Mouse (Mus musculus) forebrain, postnatal 0 days (tissue): ENCODE measurements at regions not wholly inside any gene's neighbourhood (a gene's known extent, or its start where the extent isn't known, plus 50 kb on each side); places are given as distances from the start of the nearest gene placed in this dataset.

Experiments used
- ATAC-seq: fragments of 200-750 bp; cut with Nextera tagmentation; 2 replicates; pipeline ENCODE4 v1.8.0; 2017; ENCODE audit warnings: mild to moderate bottlenecking, moderate library complexity
- DNase-seq: peaks from one replicate; pipeline ENCODE4 v3.0.0-alpha.2; 2015
- H3K27ac ChIP-seq: fragments of 300-500 bp; sonication (generic); 2 replicates; pipeline ENCODE4 v1.5.1; 2014; ENCODE audit warnings: low read depth, mild to moderate bottlenecking, antibody characterized with exemption, low read length, moderate library complexity, mixed read lengths
- H3K27me3 ChIP-seq: fragments of 300-500 bp; sonication (generic); 2 replicates; pipeline ENCODE4 v1.6.1; 2014; ENCODE audit warnings: mild to moderate bottlenecking, low read length, mixed read lengths; ENCODE audit not compliant: insufficient read depth
- H3K36me3 ChIP-seq: fragments of 300-500 bp; sonication (generic); 2 replicates; pipeline ENCODE4 v1.6.1; 2014; ENCODE audit warnings: mild to moderate bottlenecking, moderate library complexity; ENCODE audit not compliant: insufficient read depth
- H3K4me1 ChIP-seq: fragments of 300-500 bp; sonication (generic); 2 replicates; pipeline ENCODE4 v1.6.1; 2014; ENCODE audit warnings: antibody characterized with exemption; ENCODE audit not compliant: insufficient read depth
- H3K4me2 ChIP-seq: fragments of 300-500 bp; sonication (generic); 2 replicates; pipeline ENCODE4 v1.6.1; 2014; ENCODE audit warnings: low read depth, mild to moderate bottlenecking, moderate library complexity
- H3K4me3 ChIP-seq: fragments of 300-500 bp; sonication (generic); 2 replicates; pipeline ENCODE4 v1.5.1; 2014; ENCODE audit warnings: low read depth, low read length, mixed read lengths
- H3K9ac ChIP-seq: fragments of 300-500 bp; sonication (generic); 2 replicates; pipeline ENCODE4 v1.6.1; 2014; ENCODE audit warnings: mild to moderate bottlenecking
- H3K9me3 ChIP-seq: fragments of 300-500 bp; sonication (generic); 2 replicates; pipeline ENCODE4 v1.6.1; 2016; ENCODE audit warnings: low read length
- CTCF ChIP-seq: sonication (generic); IDR thresholded peaks from 2 replicates; pipeline ENCODE4 v1.5.1; 2016; ENCODE audit warnings: antibody characterized with exemption, control low read depth, low read depth
- WGBS: fragments of 180-500 bp; shearing (Covaris S2); extraction: QIAGEN DNeasy Blood & Tissue Kit; methylation state at CpG from one replicate; pipeline ENCODE4 v1.1.7; 2014; 5-methylcytosine and 5-hydroxymethylcytosine counted together

DNA sequence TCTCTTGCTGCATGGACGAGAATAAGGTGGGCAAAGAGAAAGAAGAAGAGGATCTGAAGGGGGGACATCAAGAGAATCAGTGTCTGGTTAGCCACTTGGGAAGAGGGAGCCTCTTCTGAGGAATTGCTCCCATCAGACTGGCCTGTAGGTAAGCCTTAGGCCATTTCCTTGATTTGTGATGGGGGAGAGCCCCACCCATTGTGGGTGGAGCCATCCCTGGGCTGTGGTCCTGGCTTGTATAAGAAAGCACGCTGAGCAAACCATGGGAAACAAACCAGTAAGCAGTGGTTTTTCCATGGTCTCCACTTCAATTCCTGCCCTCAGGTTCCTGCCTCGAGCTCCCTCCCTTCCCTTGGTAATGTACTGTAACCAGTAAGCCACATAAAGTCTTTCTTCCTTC is 57.7 kb upstream of the Sez6l start:
- H3K4me1 ChIP-seq = no peaks in the 10 kb centered on the region
- WGBS = 67% methylated on average over 3 of the region's 3 CpGs

DNA sequence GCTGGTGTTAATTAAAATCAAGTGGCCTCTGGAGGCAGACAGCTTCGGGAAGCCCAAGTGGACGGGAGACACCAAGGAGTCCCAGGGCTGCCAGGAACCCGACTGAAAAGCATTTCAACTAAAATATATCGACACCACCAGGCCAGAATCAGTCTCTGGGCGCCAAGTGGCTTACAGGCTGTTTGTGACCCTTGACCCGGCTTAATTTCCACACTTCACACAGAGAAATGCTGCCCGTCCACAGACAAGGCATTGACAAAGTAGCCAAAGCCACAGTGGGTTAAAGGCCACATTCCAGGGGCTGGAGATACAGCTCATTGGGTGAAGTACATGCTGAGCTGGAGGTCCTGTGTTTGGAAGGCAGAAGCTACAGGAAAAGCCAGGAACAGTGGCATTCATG is 54.8 kb upstream of the Sez6l start:
- 64% methylated on average over 7 of the region's 7 CpGs for WGBS
- no peak for ATAC-seq

More for the DNA sequence above, 57.7 kb upstream of the Sez6l start:
- Histone ChIP-seq H3K27me3 (no peaks in the 10 kb centered on the region), H3K9ac (no peak overlapping the region), H3K27ac (no peak overlapping the region), H3K4me3 (no peak overlapping the region), H3K36me3 (no peaks in the 10 kb centered on the region), H3K9me3 (no peaks in the 10 kb centered on the region), H3K4me2 (no peak overlapping the region)
- ATAC-seq (no peak), DNase-seq (no peak)
- TF ChIP-seq CTCF = no peak

DNA sequence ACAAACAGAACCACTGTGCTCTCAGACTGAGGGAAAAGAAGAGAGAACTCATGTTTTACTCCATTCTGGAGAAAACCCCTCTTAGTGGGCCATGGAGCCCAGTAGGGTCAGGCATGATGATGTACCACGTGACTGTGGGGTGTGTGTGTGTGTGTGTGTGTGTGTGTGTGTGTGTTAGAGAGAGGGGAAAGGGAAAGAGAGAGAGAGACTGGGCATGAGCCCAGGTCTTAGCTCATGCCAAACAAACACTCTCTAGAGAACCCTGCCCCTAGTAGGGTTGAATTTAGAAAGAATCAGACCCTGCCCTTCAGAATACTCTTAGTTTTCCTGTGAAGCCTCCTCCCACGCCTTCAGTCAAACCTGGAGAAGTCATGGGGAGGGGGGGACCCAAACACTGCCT is 52.7 kb upstream of the Sez6l start:
- WGBS = 41% methylated on average over 2 of the region's 2 CpGs
- ATAC-seq (no peak), DNase-seq (no peak)
- no peaks in the 10 kb centered on the region for H3K27me3 ChIP-seq
- no peak overlapping the region for H3K4me2 ChIP-seq
- no peak overlapping the region for H3K27ac ChIP-seq
- H3K9ac ChIP-seq = no peak overlapping the region
- no peaks in the 10 kb centered on the region for H3K4me1 ChIP-seq
- TF ChIP-seq CTCF = no peak
- H3K4me3 ChIP-seq = no peak overlapping the region
- no peaks in the 10 kb centered on the region for H3K9me3 ChIP-seq
- no peaks in the 10 kb centered on the region for H3K36me3 ChIP-seq

More for the DNA sequence above, 54.8 kb upstream of the Sez6l start:
- Histone ChIP-seq H3K27ac (no peak overlapping the region), H3K36me3 (no peaks in the 10 kb centered on the region), H3K9ac (no peak overlapping the region), H3K27me3 (no peaks in the 10 kb centered on the region), H3K4me3 (no peak overlapping the region), H3K9me3 (no peaks in the 10 kb centered on the region), H3K4me1 (no peaks in the 10 kb centered on the region), H3K4me2 (no peak overlapping the region)
- TF ChIP-seq CTCF = no peak
- no peak for DNase-seq

DNA sequence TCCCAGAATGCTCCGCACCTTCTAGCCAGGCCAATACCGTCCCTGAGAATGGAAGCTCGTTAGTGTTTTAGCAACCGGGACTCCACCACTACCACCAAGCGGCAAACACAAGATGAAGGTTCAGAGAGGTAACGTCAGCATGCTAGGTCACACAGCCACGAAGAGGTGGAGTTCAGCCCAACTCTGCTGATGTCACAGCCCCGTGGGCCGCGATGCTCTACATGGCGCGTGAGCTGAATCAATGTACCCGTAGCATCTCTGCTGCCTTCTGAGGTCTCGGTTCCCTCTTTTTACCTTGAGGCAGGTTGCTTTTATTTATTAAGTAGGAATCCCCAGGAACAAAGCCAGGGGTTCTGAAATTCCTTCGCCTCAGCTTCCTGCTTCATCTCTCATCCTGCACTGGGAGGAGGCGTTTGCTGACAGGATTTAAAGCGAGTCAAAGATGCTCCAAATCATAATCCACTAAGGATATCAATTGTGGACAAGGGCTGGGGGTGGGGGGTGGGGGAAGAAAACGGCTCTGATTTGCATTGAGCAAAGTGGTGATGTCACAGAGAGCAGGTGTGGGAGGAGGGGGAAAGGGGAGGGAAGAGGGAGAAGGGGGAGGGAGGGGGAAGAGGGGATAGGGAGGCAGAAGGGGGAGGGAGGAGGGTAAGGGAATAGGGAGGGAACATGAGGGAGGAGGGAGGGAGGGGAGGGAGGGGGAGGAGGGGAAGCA is 51.2 kb upstream of the Sez6l start:
- Histone ChIP-seq H3K4me3 (no peak overlapping the region), H3K27me3 (no peaks in the 10 kb centered on the region), H3K4me1 (no peaks in the 10 kb centered on the region), H3K9ac (no peak overlapping the region), H3K36me3 (no peaks in the 10 kb centered on the region), H3K9me3 (no peaks in the 10 kb centered on the region), H3K27ac (no peak overlapping the region), H3K4me2 (no peak overlapping the region)
- ATAC-seq (peak; percentile 56; the same call in 1 of the 2 replicates), DNase-seq (peak; percentile 47)
- no peak for TF ChIP-seq CTCF
- WGBS = 28% methylated on average over 18 of the region's 18 CpGs

DNA sequence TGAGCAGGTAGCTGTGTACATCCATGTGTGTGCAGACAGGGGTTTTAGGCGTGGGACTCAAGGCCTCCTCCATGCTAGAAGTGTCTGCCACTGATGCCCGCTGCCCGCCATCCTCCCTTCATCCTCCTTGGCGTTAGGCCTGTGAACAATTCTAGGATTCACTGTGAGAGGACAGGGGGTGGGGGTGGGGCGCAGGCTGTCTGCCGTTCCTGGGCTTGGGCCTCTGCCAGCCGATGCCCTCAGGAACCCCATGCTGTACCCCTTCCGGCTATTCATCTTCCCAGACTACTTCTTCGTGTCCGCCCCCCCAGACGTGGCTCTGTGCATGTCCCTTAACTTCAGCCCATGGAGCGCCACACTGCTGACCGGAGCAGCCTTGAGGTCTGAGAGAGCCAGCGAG is 50.3 kb upstream of the Sez6l start:
- WGBS = 41% methylated on average over 14 of the region's 14 CpGs
- Histone ChIP-seq H3K36me3 (no peaks in the 10 kb centered on the region), H3K27ac (no peak overlapping the region), H3K4me1 (no peaks in the 10 kb centered on the region), H3K4me3 (no peak overlapping the region), H3K4me2 (no peak overlapping the region), H3K9ac (no peak overlapping the region), H3K9me3 (no peaks in the 10 kb centered on the region), H3K27me3 (no peaks in the 10 kb centered on the region)
- no peak for ATAC-seq
- TF ChIP-seq CTCF = no peak
- DNase-seq = no peak
